Mouse (Mus musculus): ENCODE data around the gene Gstm4. TPM values are rescaled to one million over a fixed set of nuclear protein-coding genes. Genes with fewer than 3 reads are reported as not detected.

Gene Gstm4
- polyA plus RNA-seq, 1 experiment, result 15.1 TPM

DNA sequence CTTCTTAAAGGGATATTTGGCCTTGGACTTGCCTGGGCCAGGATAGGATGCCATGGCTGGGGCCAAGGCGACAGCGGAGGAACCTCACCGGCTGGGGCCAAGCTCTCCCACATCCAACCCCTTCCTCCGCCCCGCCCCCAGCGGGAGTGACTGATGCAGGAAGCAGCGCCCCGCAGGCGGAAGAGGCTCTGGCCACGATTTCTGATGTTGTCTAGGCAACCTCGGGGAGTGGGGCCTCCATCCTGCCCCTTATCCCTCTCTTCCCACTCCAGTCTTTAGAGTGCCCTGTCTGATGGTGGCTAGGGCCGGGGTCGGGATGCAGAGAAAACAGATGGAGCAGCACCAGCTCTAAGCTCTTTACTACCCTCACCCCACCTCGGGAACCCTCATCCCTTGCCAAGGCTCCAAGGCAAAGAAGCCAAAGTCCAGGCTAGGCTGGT lies 40.6 kb upstream of the Gstm4 start:
- H3K27me3 ChIP-seq (ENCODE audit: control insufficient read depth, insufficient read depth, low read length, poor library complexity, severe bottlenecking), result no peaks in the 10 kb centered on the region
- H3K4me1 ChIP-seq (ENCODE audit: control insufficient read depth, insufficient read depth, low read length), result peaks cover 7% of the 10 kb centered on the region
- H3K27ac ChIP-seq (ENCODE audit: insufficient read depth, low read length), result 0 out of 2 replicates have a peak overlapping the region, but pooled peaks have one; percentile 11
- TF ChIP-seq POLR2A (IDR thresholded peaks at IDR 0.05; ENCODE audit: insufficient read depth, low read length) (no peak), CTCF (IDR thresholded peaks at IDR 0.05; ENCODE audit: low read depth, low read length) (no peak), EP300 (IDR thresholded peaks at IDR 0.05; ENCODE audit: insufficient read depth, low read depth, low read length) (no peak)
- H3K36me3 ChIP-seq (ENCODE audit: control insufficient read depth, insufficient read depth, low read length, poor library complexity, severe bottlenecking), result no peaks in the 10 kb centered on the region
- peak overlapping the region; percentile 61 for H3K4me3 ChIP-seq (ENCODE audit: low read depth, low read length)
- H3K9ac ChIP-seq (ENCODE audit: low read depth, poor library complexity, severe bottlenecking), result peak overlapping the region; percentile 79
- H3K9me3 ChIP-seq (replicated peaks; ENCODE audit: control insufficient read depth, insufficient read depth, low read length, poor library complexity, severe bottlenecking), result no peaks in the 10 kb centered on the region

DNA sequence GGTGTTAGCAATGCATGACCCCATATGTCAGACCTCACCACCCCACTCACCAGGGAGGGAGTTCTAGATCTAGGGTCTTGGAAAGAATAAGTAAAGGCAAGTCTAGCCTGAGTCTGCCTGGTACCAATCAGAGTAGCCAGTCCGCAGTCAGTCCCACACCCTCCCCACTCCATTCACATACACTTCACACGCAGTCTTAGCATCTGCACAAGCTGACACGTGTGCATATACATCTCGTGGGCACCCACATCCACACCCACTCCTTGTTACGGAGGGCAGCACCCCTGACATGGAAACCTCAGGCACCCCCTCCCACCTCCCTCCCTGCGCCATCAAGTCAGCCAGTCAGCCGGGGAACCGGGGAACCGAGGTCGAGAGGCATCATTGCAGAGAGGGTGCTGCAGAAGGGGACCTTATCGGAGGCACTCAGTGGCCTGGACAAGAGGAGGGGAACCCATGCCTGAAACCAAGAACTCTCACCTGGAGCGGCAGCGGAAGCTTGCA lies 40.1 kb upstream of the Gstm4 start:
- Histone ChIP-seq H3K27me3 (ENCODE audit: control insufficient read depth, insufficient read depth, low read length, poor library complexity, severe bottlenecking) (no peaks in the 10 kb centered on the region), H3K27ac (ENCODE audit: insufficient read depth, low read length) (no peak overlapping the region), H3K4me3 (ENCODE audit: low read depth, low read length) (peak overlapping the region; percentile 61), H3K9me3 (replicated peaks; ENCODE audit: control insufficient read depth, insufficient read depth, low read length, poor library complexity, severe bottlenecking) (no peaks in the 10 kb centered on the region), H3K9ac (ENCODE audit: low read depth, poor library complexity, severe bottlenecking) (peak overlapping the region; percentile 79), H3K36me3 (ENCODE audit: control insufficient read depth, insufficient read depth, low read length, poor library complexity, severe bottlenecking) (no peaks in the 10 kb centered on the region), H3K4me1 (ENCODE audit: control insufficient read depth, insufficient read depth, low read length) (peaks cover 4% of the 10 kb centered on the region)
- TF ChIP-seq CTCF (IDR thresholded peaks at IDR 0.05; ENCODE audit: low read depth, low read length) (no peak), EP300 (IDR thresholded peaks at IDR 0.05; ENCODE audit: insufficient read depth, low read depth, low read length) (no peak), POLR2A (IDR thresholded peaks at IDR 0.05; ENCODE audit: insufficient read depth, low read length) (no peak)

GRCm38 (mm10) chr3:108083904-108084407 lies 39.3 kb upstream of the Gstm4 start:
- no peak overlapping the region for H3K27ac ChIP-seq (ENCODE audit: insufficient read depth, low read length)
- no peaks in the 10 kb centered on the region for H3K9me3 ChIP-seq (replicated peaks; ENCODE audit: control insufficient read depth, insufficient read depth, low read length, poor library complexity, severe bottlenecking)
- no peak overlapping the region for H3K9ac ChIP-seq (ENCODE audit: low read depth, poor library complexity, severe bottlenecking)
- TF ChIP-seq POLR2A (IDR thresholded peaks at IDR 0.05; ENCODE audit: insufficient read depth, low read length) (no peak), CTCF (IDR thresholded peaks at IDR 0.05; ENCODE audit: low read depth, low read length) (no peak), EP300 (IDR thresholded peaks at IDR 0.05; ENCODE audit: insufficient read depth, low read depth, low read length) (no peak)
- no peak overlapping the region for H3K4me3 ChIP-seq (ENCODE audit: low read depth, low read length)
- no peaks in the 10 kb centered on the region for H3K27me3 ChIP-seq (ENCODE audit: control insufficient read depth, insufficient read depth, low read length, poor library complexity, severe bottlenecking)
- no peaks in the 10 kb centered on the region for H3K36me3 ChIP-seq (ENCODE audit: control insufficient read depth, insufficient read depth, low read length, poor library complexity, severe bottlenecking)
- H3K4me1 ChIP-seq (ENCODE audit: control insufficient read depth, insufficient read depth, low read length), result no peaks in the 10 kb centered on the region

DNA sequence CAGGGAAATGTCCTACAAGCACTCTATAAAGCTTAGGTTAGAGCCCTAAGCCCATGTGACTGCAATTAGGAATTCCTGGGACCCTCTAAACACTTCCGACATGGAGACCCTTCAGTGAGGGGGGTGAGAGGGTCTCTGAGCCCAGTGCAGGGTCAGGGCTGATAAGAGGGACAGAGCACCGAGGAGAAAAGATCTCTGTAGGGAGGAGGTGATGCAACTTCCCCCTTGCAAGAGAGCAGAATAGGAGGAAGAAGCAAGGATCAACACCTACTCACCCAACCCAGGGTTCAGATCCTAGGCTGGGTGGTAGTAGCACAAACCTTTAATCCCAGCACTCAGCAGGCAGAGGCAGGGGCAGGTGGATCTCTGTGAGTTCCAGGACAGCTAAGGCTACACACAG lies 38.5 kb upstream of the Gstm4 start:
- Histone ChIP-seq H3K4me1 (ENCODE audit: control insufficient read depth, insufficient read depth, low read length) (no peaks in the 10 kb centered on the region), H3K36me3 (ENCODE audit: control insufficient read depth, insufficient read depth, low read length, poor library complexity, severe bottlenecking) (peaks cover 4% of the 10 kb centered on the region; the same call in 1 of the 2 replicates), H3K27me3 (ENCODE audit: control insufficient read depth, insufficient read depth, low read length, poor library complexity, severe bottlenecking) (no peaks in the 10 kb centered on the region), H3K4me3 (ENCODE audit: low read depth, low read length) (no peak overlapping the region), H3K9ac (ENCODE audit: low read depth, poor library complexity, severe bottlenecking) (no peak overlapping the region), H3K9me3 (replicated peaks; ENCODE audit: control insufficient read depth, insufficient read depth, low read length, poor library complexity, severe bottlenecking) (no peaks in the 10 kb centered on the region), H3K27ac (ENCODE audit: insufficient read depth, low read length) (no peak overlapping the region)
- no peak for TF ChIP-seq CTCF (IDR thresholded peaks at IDR 0.05; ENCODE audit: low read depth, low read length)

DNA sequence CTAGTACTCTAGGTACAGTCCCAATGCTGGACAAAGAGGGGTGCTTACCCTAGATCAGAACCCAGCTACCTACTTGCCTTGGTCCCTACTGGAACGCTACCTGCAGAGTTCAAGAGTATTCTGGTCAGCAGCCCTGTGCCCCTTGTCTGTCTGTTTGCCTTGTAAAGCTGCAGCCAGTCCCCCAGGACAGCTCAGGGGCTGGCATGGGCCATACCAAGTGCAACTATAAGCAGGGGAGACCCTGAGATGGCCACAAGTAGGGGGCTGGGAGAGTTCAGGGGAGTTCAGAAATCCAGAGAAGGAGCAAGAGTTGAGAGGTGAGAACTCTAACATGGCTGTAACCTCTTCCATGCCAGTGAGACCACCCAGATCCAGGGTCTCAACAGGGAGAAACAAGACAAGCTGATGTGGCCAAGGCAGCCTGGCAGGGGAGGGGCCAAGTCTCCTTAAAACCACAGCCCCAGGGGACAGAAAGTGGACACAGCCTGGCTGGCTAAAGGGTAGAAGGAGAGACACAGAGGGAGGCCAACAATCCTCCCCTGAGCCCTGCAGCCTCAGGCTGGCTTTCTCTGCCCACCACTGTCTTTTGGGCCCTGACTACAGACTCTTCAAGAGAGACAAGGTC lies 37.7 kb upstream of the Gstm4 start:
- Histone ChIP-seq H3K9me3 (replicated peaks; ENCODE audit: control insufficient read depth, insufficient read depth, low read length, poor library complexity, severe bottlenecking) (no peaks in the 10 kb centered on the region), H3K27me3 (ENCODE audit: control insufficient read depth, insufficient read depth, low read length, poor library complexity, severe bottlenecking) (no peaks in the 10 kb centered on the region), H3K27ac (ENCODE audit: insufficient read depth, low read length) (no peak overlapping the region), H3K4me1 (ENCODE audit: control insufficient read depth, insufficient read depth, low read length) (no peaks in the 10 kb centered on the region), H3K4me3 (ENCODE audit: low read depth, low read length) (no peak overlapping the region), H3K36me3 (ENCODE audit: control insufficient read depth, insufficient read depth, low read length, poor library complexity, severe bottlenecking) (peaks cover 4% of the 10 kb centered on the region; the same call in 1 of the 2 replicates), H3K9ac (ENCODE audit: low read depth, poor library complexity, severe bottlenecking) (no peak overlapping the region)
- TF ChIP-seq EP300 (IDR thresholded peaks at IDR 0.05; ENCODE audit: insufficient read depth, low read depth, low read length) (no peak), POLR2A (IDR thresholded peaks at IDR 0.05; ENCODE audit: insufficient read depth, low read length) (no peak)

DNA sequence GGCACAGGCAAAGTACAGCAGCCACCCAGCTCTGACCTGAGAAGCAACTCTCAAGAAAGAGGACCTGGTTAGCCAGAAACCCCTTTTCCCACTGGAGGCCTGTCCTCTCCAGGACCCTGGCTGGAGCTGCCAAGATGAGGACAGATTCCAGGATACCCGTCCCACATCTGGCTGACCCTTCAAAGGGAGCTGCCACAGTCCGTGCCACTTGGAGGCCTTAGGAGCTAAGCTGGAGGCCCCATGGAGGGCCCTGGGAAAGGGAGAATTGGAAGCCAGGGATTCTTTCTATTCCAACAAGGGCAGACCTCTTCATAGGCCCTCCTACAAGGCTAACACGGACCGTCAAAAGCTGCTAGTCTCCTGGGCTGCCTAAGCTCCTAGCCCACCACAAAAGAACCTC lies 37.0 kb upstream of the Gstm4 start:
- Histone ChIP-seq H3K9me3 (replicated peaks; ENCODE audit: control insufficient read depth, insufficient read depth, low read length, poor library complexity, severe bottlenecking) (no peaks in the 10 kb centered on the region), H3K27me3 (ENCODE audit: control insufficient read depth, insufficient read depth, low read length, poor library complexity, severe bottlenecking) (no peaks in the 10 kb centered on the region), H3K9ac (ENCODE audit: low read depth, poor library complexity, severe bottlenecking) (no peak overlapping the region), H3K27ac (ENCODE audit: insufficient read depth, low read length) (no peak overlapping the region), H3K4me1 (ENCODE audit: control insufficient read depth, insufficient read depth, low read length) (no peaks in the 10 kb centered on the region), H3K4me3 (ENCODE audit: low read depth, low read length) (no peak overlapping the region), H3K36me3 (ENCODE audit: control insufficient read depth, insufficient read depth, low read length, poor library complexity, severe bottlenecking) (peaks cover 11% of the 10 kb centered on the region; the same call in 1 of the 2 replicates)
- TF ChIP-seq CTCF (IDR thresholded peaks at IDR 0.05; ENCODE audit: low read depth, low read length), result no peak
- no peak for TF ChIP-seq POLR2A (IDR thresholded peaks at IDR 0.05; ENCODE audit: insufficient read depth, low read length)
